Mouse (Mus musculus) heart, embryonic 14.5 days (tissue): ENCODE measurements at regions not wholly inside any gene's neighbourhood (a gene's known extent, or its start where the extent isn't known, plus 50 kb on each side); places are given as distances from the start of the nearest gene placed in this dataset.

Source experiments
- ATAC-seq: fragments of 200-750 bp; cut with Nextera tagmentation; 2 replicates; pipeline ENCODE4 v1.8.0; 2017; ENCODE audit warnings: low read depth, moderate TSS enrichment; ENCODE audit not compliant: insufficient number of reproducible peaks, insufficient read depth, low FRiP score
- H3K27ac ChIP-seq, 2 experiments: fragments of 200-500 bp in 1 of 2; fragments of 300-500 bp in 1 of 2; sonication (generic) in 1 of 2; replicated peaks in 1 of 2; 2 replicates each; pipeline ENCODE4 v1.5.1; 2012 to 2014; ENCODE audit warnings: low read depth in 2 of 2, low read length in 2 of 2, control low read depth in 1 of 2, mild to moderate bottlenecking in 1 of 2, mixed read lengths in 1 of 2; ENCODE audit not compliant: control insufficient read depth in 1 of 2, insufficient read depth in 1 of 2
- H3K27me3 ChIP-seq: fragments of 300-500 bp; sonication (generic); 2 replicates; pipeline ENCODE4 v1.6.1; 2014; ENCODE audit warnings: mild to moderate bottlenecking, low read length, control low read depth; ENCODE audit not compliant: control insufficient read depth, insufficient read depth
- H3K36me3 ChIP-seq: fragments of 300-500 bp; sonication (generic); 2 replicates; pipeline ENCODE4 v1.6.1; 2014; ENCODE audit warnings: mild to moderate bottlenecking, control low read depth, low read length, mixed read lengths; ENCODE audit not compliant: control insufficient read depth, insufficient read depth
- H3K4me1 ChIP-seq, 2 experiments: fragments of 200-500 bp in 1 of 2; fragments of 300-500 bp in 1 of 2; sonication (generic) in 1 of 2; 2 replicates each; pipeline ENCODE4 v1.6.1; 2012 to 2014; ENCODE audit warnings: low read length in 2 of 2, control low read depth in 1 of 2, mixed read lengths in 1 of 2; ENCODE audit not compliant: control insufficient read depth in 2 of 2, insufficient read depth in 2 of 2
- H3K4me2 ChIP-seq: fragments of 300-500 bp; sonication (generic); 2 replicates; pipeline ENCODE4 v1.6.1; 2014; ENCODE audit warnings: mild to moderate bottlenecking, low read length
- H3K4me3 ChIP-seq, 2 experiments: fragments of 200-500 bp in 1 of 2; fragments of 300-500 bp in 1 of 2; sonication (generic) in 1 of 2; 2 replicates each; pipeline ENCODE4 v1.5.1; 2012 to 2014; ENCODE audit warnings: low read length in 2 of 2, mild to moderate bottlenecking in 2 of 2, control low read depth in 1 of 2, low read depth in 1 of 2, moderate library complexity in 1 of 2; ENCODE audit not compliant: control insufficient read depth in 1 of 2, insufficient read depth in 1 of 2
- H3K9ac ChIP-seq: fragments of 300-500 bp; sonication (generic); 2 replicates; pipeline ENCODE4 v1.6.1; 2014; ENCODE audit warnings: mild to moderate bottlenecking, low read length
- H3K9me3 ChIP-seq: fragments of 300-500 bp; sonication (generic); 2 replicates; pipeline ENCODE4 v1.6.1; 2016; ENCODE audit warnings: low read length, control low read depth; ENCODE audit not compliant: control insufficient read depth
- WGBS: fragments of 180-500 bp; shearing (Covaris S2); extraction: QIAGEN DNeasy Blood & Tissue Kit; methylation state at CpG from one replicate; pipeline ENCODE4 v1.1.7; 2014; 5-methylcytosine and 5-hydroxymethylcytosine counted together

GRCm38 (mm10) chr9:61226596-61227384 lies 145.4 kb upstream of the Tle3 start:
- Histone ChIP-seq H3K4me3 (no peak overlapping the region), H3K4me2 (no peak overlapping the region), H3K4me1 (peaks cover 4 to 6% of the 10 kb centered on the region in 2 experiments; a peak in 3 of 4 replicates), H3K27me3 (peaks cover 34% of the 10 kb centered on the region), H3K9ac (no peak overlapping the region), H3K36me3 (no peaks in the 10 kb centered on the region), H3K27ac (no peak overlapping the region), H3K9me3 (0 out of 2 replicates have a peak, but pooled peaks cover 7% of the 10 kb centered on the region)
- no peak for ATAC-seq
- 79% methylated on average over 11 of the region's 12 CpGs for WGBS

DNA sequence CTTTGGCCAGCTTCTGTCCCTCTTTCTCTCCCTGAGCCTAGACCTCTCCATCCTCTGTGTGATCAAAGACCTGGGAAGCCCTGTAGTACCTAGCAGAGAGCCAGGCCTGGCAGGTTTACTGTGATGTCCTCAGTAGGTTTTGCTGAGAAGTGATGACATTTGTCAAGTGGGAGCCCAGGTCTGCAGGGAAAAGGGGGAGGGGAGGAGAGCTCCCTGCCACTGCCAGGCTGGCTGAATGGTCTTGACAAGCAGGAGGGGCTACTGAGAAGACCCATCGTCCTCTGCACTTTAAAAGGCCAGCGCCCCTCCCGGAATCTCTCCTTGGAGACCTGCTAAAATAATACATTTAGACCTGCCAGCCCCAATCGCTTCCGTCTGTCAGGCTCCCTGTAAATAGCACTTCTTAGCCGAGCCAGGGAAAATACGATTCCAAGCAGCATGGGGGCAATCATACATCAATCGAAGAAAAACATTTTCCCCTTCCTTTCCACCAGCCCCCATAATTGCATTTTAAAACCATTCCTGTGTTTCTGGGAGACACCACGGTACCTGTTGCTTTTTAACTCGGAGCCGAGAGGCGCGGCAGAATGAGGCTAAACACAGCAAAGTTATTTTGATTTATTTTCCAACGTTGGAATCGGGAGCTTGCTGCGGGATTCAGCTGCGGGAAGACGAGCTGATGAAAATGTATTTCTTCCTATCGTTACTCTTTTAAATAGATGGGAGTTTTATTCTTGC lies 144.5 kb upstream of the Tle3 start:
- Histone ChIP-seq H3K27ac (no peak overlapping the region), H3K4me3 (no peak overlapping the region), H3K36me3 (no peaks in the 10 kb centered on the region), H3K9ac (0 out of 2 replicates have a peak overlapping the region, but pooled peaks have one; percentile 30), H3K9me3 (0 out of 2 replicates have a peak, but pooled peaks cover 7% of the 10 kb centered on the region), H3K4me2 (peak overlapping the region; percentile 50), H3K27me3 (peaks cover 43% of the 10 kb centered on the region), H3K4me1 (peaks cover 4 to 6% of the 10 kb centered on the region in 2 experiments; a peak in 3 of 4 replicates)
- WGBS, result 29% methylated on average over 19 of the region's 19 CpGs
- ATAC-seq, result peak; percentile 37; the same call in 1 of the 2 replicates

DNA sequence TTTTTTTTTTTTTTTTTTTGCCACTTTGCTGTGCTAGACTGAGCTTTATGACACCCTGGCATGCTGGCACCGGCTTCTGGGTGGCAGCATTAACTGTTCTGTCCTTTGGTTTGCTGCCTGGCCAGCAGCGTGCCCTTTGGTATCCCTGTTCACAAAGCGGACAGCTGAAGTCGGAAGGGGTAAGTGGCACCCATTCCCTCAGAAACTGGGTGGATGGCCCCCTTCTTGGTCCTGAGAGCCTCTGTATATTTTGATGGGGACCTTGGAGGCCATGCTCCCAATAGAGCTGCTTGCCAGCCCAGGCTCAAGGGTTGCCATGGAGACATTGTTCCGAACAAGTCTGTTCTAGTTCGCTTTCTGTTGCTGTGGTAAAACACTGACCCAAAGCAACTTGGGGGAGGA lies 143.9 kb upstream of the Tle3 start:
- Histone ChIP-seq H3K9ac (no peak overlapping the region), H3K27ac (no peak overlapping the region), H3K4me3 (no peak overlapping the region), H3K9me3 (0 out of 2 replicates have a peak, but pooled peaks cover 5% of the 10 kb centered on the region), H3K4me2 (peak overlapping the region; percentile 50), H3K4me1 (peaks cover 4 to 6% of the 10 kb centered on the region in 2 experiments; a peak in 3 of 4 replicates), H3K36me3 (no peaks in the 10 kb centered on the region), H3K27me3 (peaks cover 43% of the 10 kb centered on the region)
- WGBS, result 82% methylated on average over 6 of the region's 6 CpGs
- no peak for ATAC-seq

DNA sequence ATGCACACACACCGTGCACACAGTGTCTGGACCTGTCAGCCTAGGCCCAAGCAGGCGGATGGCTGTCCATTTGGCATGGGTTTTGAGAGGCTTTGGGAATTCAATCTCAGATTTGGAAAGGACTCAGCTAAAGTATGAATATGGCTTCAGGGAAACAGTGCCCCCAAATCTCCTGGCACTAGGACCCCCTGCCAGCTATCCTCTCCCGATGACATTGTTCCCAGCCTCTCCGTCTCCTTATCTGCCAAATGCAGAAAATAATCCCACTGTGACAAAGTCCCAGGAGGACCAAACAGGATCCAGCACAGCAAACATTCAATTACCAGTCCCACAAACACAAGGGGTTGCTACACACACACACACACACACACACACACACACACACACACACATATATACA lies 141.9 kb upstream of the Tle3 start:
- Histone ChIP-seq H3K4me3 (no peak overlapping the region), H3K27me3 (peaks cover 40% of the 10 kb centered on the region), H3K9me3 (no peaks in the 10 kb centered on the region), H3K9ac (no peak overlapping the region), H3K4me2 (no peak overlapping the region), H3K27ac (no peak overlapping the region), H3K36me3 (no peaks in the 10 kb centered on the region), H3K4me1 (peaks cover 4 to 6% of the 10 kb centered on the region in 2 experiments; a peak in 3 of 4 replicates)
- no peak for ATAC-seq
- WGBS, result 71% methylated on average over 4 of the region's 4 CpGs

- H3K27ac ChIP-seq, result no peak overlapping the region
- no peaks in the 10 kb centered on the region for H3K36me3 ChIP-seq
- peaks cover 47% of the 10 kb centered on the region for H3K27me3 ChIP-seq
- H3K4me2 ChIP-seq, result no peak overlapping the region
- peaks cover 0 to 3% of the 10 kb centered on the region in 2 experiments; a peak in 2 of 4 replicates for H3K4me1 ChIP-seq
- no peak for ATAC-seq
- H3K9ac ChIP-seq, result no peak overlapping the region
- 83% methylated on average over 7 of the region's 7 CpGs for WGBS
- no peaks in the 10 kb centered on the region for H3K9me3 ChIP-seq
- no peak overlapping the region for H3K4me3 ChIP-seq
These were observed 139.5 kb upstream of the Tle3 start for GRCm38 (mm10) chr9:61232630-61233029.

DNA sequence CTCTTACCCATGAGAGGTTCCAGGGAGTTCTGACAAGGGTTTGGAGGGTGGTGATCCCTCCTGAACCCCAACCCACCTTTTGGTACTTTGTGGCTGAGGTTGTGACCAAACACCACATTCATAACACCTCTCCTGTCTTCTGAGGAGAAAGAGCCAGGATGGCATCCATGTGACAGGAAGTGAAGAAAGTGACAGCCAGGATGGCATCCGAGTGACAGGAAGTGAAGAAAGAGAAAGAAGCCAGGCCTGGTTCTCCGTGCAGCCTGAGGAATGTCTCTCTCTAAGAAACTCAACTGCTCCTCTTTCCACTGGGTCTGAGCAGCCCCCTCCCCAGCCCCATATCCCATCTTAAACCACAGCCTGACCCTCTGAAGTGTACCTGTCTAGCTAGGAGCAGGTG lies 138.9 kb upstream of the Tle3 start:
- H3K4me3 ChIP-seq, result no peak overlapping the region
- H3K9me3 ChIP-seq, result no peaks in the 10 kb centered on the region
- no peak for ATAC-seq
- H3K9ac ChIP-seq, result no peak overlapping the region
- H3K27me3 ChIP-seq, result peaks cover 54% of the 10 kb centered on the region
- no peaks in the 10 kb centered on the region for H3K36me3 ChIP-seq
- peaks cover 0 to 2% of the 10 kb centered on the region in 2 experiments; a peak in 2 of 4 replicates for H3K4me1 ChIP-seq
- WGBS, result 49% methylated on average over 2 of the region's 2 CpGs
- H3K4me2 ChIP-seq, result no peak overlapping the region
- H3K27ac ChIP-seq, result no peak overlapping the region

- ATAC-seq, result no peak
- Histone ChIP-seq H3K27me3 (peaks cover 70% of the 10 kb centered on the region), H3K4me3 (no peak overlapping the region), H3K4me1 (peaks cover 0 to 2% of the 10 kb centered on the region in 2 experiments; a peak in 2 of 4 replicates), H3K36me3 (no peaks in the 10 kb centered on the region), H3K9me3 (no peaks in the 10 kb centered on the region), H3K27ac (no peak overlapping the region), H3K4me2 (no peak overlapping the region), H3K9ac (no peak overlapping the region)
- 58% methylated on average over 17 of the region's 17 CpGs for WGBS
These were observed 136.2 kb upstream of the Tle3 start for GRCm38 (mm10) chr9:61235653-61236610.
